Mouse (Mus musculus) heart, adult 11 months (tissue): ENCODE measurements at regions not wholly inside any gene's neighbourhood (a gene's known extent, or its start where the extent isn't known, plus 50 kb on each side); places are given as distances from the start of the nearest gene placed in this dataset.
"Not testable (repeated sequence)": the region's sequence is repeated elsewhere in the genome, so short reads cannot be mapped to it uniquely, and the experiment has no call there.

Source experiments
- DNase-seq: peaks from one replicate; pipeline ENCODE4 v3.0.0; 2022

DNA sequence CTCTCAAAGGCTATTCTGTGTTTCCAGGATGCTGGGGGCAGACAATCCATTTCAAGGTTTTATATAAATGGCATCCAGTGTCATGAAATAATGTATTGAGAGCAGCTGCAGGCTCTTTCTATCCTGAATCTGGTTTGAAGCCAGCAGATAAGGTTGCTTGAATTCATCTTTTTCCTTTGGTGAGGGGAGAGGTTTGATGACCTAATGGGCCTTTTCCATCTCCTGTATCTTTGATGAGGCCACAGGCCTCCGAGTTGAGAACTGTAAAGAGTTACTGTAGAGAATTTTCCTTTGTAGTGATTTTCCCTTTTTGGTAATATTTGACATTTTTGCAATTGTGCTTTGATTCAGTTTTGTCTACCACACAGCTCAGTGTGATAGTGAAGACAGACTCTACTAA lies 458.8 kb upstream of the 1700008P02Rik start:
- DNase-seq, result no peak

- DNase-seq, result no peak
Observed at GRCm38 (mm10) chr3:7076850-7077249, 456.6 kb upstream of the 1700008P02Rik start.

- DNase-seq, result no peak
Observed at GRCm38 (mm10) chr3:7074488-7074887, 454.2 kb upstream of the 1700008P02Rik start.

DNA sequence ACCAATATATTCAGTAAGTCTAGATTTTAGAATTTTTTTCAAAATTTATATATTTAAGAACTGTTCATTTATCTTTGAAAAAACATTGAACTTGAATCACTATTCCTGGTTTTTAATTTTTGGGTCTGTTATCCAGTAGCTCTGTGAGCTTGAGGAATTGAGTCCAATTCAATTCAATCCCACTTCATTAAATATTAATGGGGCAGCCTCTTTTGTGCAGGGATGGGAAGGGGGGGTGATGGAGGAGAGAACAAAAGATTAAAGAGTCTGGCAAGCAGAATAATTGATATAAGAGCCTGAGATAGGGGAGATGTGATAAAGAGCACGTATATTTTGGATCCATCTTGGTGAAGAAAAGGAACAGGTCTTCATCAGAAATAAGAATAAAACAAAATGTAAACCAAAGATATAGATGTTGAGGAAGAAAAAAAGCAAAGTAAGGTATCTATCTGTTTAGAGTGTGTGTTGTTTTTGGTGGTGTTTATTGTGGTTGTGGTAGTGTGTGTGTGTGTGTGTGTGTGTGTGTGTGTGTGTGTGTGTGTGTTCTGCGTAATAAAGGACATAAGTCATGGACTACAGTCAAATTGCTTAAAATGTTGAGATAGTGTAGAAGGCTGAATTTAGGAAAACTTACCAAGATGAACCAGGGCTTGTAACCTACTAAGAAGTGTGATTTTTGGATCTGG lies 421.3 kb upstream of the 1700008P02Rik start:
- DNase-seq, result no peak

- DNase-seq, result no peak
Observed at GRCm38 (mm10) chr3:7035833-7036232, 415.6 kb upstream of the 1700008P02Rik start.

GRCm38 (mm10) chr3:7027845-7028244 lies 407.6 kb upstream of the 1700008P02Rik start:
- DNase-seq, result no peak

- no peak for DNase-seq
Observed at GRCm38 (mm10) chr3:7014345-7014973, 394.2 kb upstream of the 1700008P02Rik start.

GRCm38 (mm10) chr3:7013516-7013915 lies 393.3 kb upstream of the 1700008P02Rik start:
- DNase-seq, result no peak

DNA sequence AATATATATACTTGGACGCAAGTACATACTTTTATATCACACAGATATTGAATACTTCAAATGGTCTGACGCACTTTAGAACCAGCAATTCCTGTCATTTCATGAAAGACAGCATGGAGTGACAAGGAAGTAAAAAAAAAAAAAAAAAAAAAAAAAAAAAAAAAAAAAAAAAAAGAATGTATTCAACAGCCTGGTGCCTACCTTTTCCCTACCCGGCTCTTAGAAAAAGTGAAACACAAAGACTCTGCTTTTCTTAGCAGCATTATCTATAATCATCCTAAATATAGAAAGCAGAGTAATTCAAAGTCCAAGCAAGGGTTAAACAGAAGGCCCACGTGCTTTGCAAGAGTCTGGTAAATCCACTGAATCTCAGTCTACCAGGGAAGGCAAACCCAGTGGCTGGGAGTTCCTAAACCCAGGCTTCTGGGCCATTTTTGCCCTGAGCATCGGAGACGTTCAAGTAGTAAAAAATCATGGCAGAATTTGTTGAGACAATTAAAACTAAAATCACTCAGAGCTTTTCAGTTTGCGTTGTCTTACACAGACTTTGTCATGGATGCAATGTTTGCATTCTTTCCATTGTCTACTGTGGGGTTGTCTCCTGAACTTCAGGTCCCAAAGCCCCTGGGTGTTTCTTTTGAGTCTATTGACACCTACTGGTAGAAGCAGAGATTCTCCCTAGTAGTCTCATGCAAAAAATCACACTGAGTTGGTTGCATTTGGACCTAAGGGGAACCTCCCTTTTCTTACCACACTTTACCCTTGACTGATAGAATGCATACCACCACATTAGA lies 390.2 kb upstream of the 1700008P02Rik start:
- no peak for DNase-seq

GRCm38 (mm10) chr3:7008671-7009217 lies 388.5 kb upstream of the 1700008P02Rik start:
- DNase-seq, result no peak

- DNase-seq, result no peak
Observed at GRCm38 (mm10) chr3:7007811-7008359, 387.6 kb upstream of the 1700008P02Rik start.

DNA sequence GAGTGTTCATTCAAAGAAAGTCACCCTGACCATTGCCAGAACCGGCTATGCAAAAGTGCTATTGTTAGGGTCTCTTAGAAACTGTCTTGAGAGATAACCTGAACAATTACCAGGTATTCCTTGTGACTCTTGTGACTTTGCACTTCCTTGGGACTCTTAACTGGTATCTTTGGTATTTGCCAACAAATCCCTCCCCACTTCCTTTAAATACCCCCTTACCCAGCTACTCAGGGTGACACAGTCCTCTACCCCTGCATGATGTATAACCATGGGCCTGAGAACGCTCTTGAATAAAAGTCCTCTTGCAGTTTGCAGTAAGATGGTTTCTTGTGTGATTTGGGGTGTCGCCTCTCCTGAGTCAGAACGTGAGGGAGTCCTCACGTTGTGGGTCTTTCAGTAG lies 371.5 kb upstream of the 1700008P02Rik start:
- not testable (repeated sequence) for DNase-seq

GRCm38 (mm10) chr3:6984918-6985317 lies 364.7 kb upstream of the 1700008P02Rik start:
- DNase-seq, result no peak

GRCm38 (mm10) chr3:6957681-6958080 lies 337.4 kb upstream of the 1700008P02Rik start:
- DNase-seq, result no peak

DNA sequence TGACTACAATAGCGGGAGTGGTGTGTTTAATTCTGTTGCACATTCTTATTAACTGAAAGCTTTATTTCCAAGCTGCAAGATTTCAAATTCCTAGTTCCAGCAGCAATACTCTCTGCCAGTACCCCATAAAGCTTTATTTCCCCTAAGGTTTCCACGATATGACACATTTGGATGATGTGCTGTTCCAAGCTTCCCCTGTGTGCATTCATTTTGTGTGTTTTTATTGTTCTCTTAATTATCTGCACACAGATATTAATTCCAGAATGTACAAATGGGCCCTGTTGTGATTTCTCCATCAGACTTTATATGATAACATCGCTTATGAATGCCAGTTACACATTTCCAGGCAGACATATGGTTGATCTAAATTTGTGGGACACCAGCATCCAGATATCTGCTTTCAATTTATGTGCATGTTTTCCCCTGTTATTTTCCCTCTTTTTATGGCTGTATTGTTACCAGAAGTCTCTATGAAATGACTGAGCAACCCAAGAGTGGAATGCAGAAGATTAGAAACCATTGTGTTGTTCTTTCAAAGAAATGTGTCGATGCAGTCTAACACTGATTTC lies 312.4 kb upstream of the 1700008P02Rik start:
- no peak for DNase-seq

DNA sequence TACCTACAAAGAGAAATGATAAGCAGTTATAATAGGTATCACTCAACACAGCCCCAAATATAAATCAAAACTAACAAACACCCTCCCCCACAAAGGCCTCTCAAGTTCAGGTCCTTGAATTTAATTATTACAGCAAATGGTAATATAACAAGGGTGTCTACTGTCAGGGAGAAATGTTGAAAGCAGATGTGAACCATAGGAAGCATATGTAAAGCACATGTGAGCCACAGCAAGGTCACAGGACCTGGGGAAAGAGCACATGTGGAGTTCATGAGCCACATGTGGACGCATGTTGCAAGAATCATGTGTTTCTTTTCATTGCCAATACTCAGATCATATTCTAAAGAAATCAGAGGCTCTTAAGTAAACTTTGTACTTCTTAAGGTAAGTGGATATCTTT lies 306.5 kb upstream of the 1700008P02Rik start:
- DNase-seq, result no peak

DNA sequence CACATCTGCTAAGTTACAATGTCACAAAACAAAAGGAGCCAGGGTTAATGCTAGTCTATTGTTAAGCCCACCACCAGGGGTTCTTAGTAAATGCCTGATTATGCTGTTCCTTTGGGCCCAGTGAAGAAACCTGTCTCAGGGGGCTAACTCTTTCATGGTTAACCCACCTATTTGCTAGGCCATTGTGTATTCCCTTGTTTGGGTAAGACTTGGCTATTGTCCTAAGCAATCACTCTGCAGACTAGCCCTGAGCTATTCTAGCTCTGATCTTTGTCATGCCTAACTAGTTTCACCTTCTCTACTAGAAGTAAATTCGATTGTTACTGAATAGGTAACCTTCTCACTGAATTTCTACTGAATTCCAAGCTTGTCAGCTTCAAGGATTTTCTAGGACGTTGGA lies 302.4 kb upstream of the 1700008P02Rik start:
- peak; percentile 28 for DNase-seq

- DNase-seq, result no peak
Observed at GRCm38 (mm10) chr3:6920253-6920652, 300.0 kb upstream of the 1700008P02Rik start.

DNA sequence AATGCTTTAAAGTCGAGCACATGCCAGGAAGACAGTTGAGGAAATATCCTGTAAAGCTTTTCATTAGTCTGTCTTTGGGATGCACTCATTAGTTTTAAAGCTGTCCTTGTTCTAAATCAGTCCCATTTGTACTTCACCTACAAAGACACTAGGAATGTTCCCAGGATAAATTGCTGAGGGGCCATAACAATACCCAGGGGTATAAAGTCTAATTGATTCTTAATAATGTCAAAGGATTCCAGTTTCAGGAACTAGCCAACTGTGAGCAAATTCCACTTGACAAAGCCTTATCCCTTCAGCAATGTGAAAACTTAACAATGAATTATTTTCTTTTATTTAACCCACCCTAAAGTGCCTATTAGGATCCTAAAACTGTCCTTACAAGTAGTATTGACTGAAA lies 267.7 kb upstream of the 1700008P02Rik start:
- no peak for DNase-seq

DNA sequence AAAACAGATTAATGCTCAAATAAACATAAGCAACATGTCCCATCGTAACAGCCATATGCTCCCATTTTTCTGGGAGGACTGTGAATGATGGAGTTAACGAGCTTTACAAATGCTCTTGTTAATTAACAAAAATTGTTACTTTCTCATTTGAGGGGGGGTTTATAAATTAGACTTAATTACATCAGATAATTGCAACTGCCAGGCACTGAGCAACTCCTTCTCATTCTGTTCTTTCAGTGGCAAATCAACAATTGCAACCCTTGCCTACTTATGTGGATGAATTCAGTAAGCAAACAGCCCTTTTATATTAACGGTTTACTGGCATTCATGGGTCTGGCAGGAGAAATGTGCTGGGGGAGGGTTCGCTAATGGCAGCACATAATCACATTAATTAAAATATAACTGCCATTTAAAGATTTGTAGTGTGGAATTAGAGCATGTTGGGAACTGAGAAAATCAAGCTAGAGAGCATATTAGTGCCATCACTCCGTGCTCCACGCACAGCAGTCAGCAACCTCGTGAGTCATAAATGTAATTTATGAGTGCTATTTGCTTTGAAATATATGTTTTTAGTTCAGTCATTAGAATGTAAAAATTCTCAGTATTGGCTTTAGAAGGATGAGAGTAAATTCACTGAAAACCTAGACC lies 266.9 kb upstream of the 1700008P02Rik start:
- no peak for DNase-seq

- no peak for DNase-seq
Observed at GRCm38 (mm10) chr3:6886200-6887052, 266.2 kb upstream of the 1700008P02Rik start.
